Mouse (Mus musculus) heart, embryonic 13.5 days (tissue): Measurements from ENCODE around the gene Alpi. TPM values are rescaled to one million over a fixed set of nuclear protein-coding genes. Genes with fewer than 3 reads are reported as not detected.

Experiments used
- ATAC-seq: fragments of 200-750 bp; cut with Nextera tagmentation; 2 replicates; pipeline ENCODE4 v1.8.0; 2017; ENCODE audit warnings: moderate TSS enrichment; ENCODE audit not compliant: insufficient number of reproducible peaks, low FRiP score, low TSS enrichment; ENCODE audit errors: extremely low read depth
- H3K27ac ChIP-seq: fragments of 300-500 bp; sonication (generic); replicated peaks from 2 replicates; pipeline ENCODE4 v1.5.1; 2015; ENCODE audit warnings: moderate library complexity, mild to moderate bottlenecking, inconsistent platforms
- H3K27me3 ChIP-seq: fragments of 300-500 bp; sonication (generic); replicated peaks from 2 replicates; pipeline ENCODE4 v1.6.1; 2015; ENCODE audit warnings: mild to moderate bottlenecking, inconsistent platforms
- H3K36me3 ChIP-seq: fragments of 300-500 bp; sonication (generic); 2 replicates; pipeline ENCODE4 v1.6.1; 2015; ENCODE audit warnings: mild to moderate bottlenecking, inconsistent platforms
- H3K4me1 ChIP-seq: fragments of 300-500 bp; sonication (generic); 2 replicates; pipeline ENCODE4 v1.6.1; 2015; ENCODE audit warnings: inconsistent platforms
- H3K4me2 ChIP-seq: fragments of 300-500 bp; sonication (generic); 2 replicates; pipeline ENCODE4 v1.6.1; 2015; ENCODE audit warnings: inconsistent platforms, mild to moderate bottlenecking, moderate library complexity
- H3K4me3 ChIP-seq: fragments of 300-500 bp; sonication (generic); 2 replicates; pipeline ENCODE4 v1.5.1; 2015; ENCODE audit warnings: moderate library complexity, mild to moderate bottlenecking, inconsistent platforms
- H3K9ac ChIP-seq: fragments of 300-500 bp; sonication (generic); 2 replicates; pipeline ENCODE4 v1.6.1; 2015; ENCODE audit warnings: inconsistent platforms, mild to moderate bottlenecking, moderate library complexity
- H3K9me3 ChIP-seq: fragments of 300-500 bp; sonication (generic); 2 replicates; pipeline ENCODE4 v1.6.1; 2016; ENCODE audit warnings: inconsistent platforms
- WGBS: fragments of 180-500 bp; shearing (Covaris S2); methylation state at CpG from one replicate; pipeline ENCODE4 v1.1.7; 2015; ENCODE audit warnings: mixed read lengths; 5-methylcytosine and 5-hydroxymethylcytosine counted together
- polyA plus RNA-seq: library from polyadenylated mRNA; unstranded; fragments of >200 nt; fragmentation: Nextera tagmentation; extraction: Ambion mirVana; gene quantifications from 2 replicates; pipeline ENCODE4 v1.2.1, GENCODE M21; 2015

Alpi gene
- not detected in 2 replicates for polyA plus RNA-seq

GRCm38 (mm10) chr1:87101411-87101810, at the start of gene Alpi:
Gene Alpi, minus strand, starts transcription at chr1:87101606.
- Histone ChIP-seq H3K9me3 (no peaks in the 10 kb centered on the region), H3K27me3 (peaks cover 31% of the 10 kb centered on the region), H3K4me2 (no peak within 1 kb of the TSS), H3K9ac (no peak within 1 kb of the TSS), H3K27ac (no peak within 1 kb of the TSS), H3K4me3 (no peak within 1 kb of the TSS), H3K4me1 (peaks cover 5% of the 10 kb centered on the region; the same call in 1 of the 2 replicates), H3K36me3 (no peaks in the 10 kb centered on the region)
- ATAC-seq = no peak
- WGBS = 65% methylated on average over 1 of the region's 1 CpGs

- H3K27me3 ChIP-seq = peaks cover 88% of the 10 kb centered on the region
- no peak overlapping the region for H3K4me2 ChIP-seq
- ATAC-seq = no peak
- 34% methylated on average over 13 of the region's 13 CpGs for WGBS
- no peaks in the 10 kb centered on the region for H3K36me3 ChIP-seq
- H3K4me3 ChIP-seq = no peak overlapping the region
- no peak overlapping the region for H3K9ac ChIP-seq
- H3K27ac ChIP-seq = no peak overlapping the region
- peaks cover 8% of the 10 kb centered on the region for H3K4me1 ChIP-seq
- no peaks in the 10 kb centered on the region for H3K9me3 ChIP-seq
These were observed 48.0 kb upstream of the Alpi start for GRCm38 (mm10) chr1:87149422-87149821.

GRCm38 (mm10) chr1:87143141-87143540, 41.7 kb upstream of the Alpi start:
- no peak overlapping the region for H3K27ac ChIP-seq
- H3K4me1 ChIP-seq = no peaks in the 10 kb centered on the region
- WGBS = 73% methylated on average over 10 of the region's 10 CpGs
- H3K9ac ChIP-seq = no peak overlapping the region
- H3K36me3 ChIP-seq = no peaks in the 10 kb centered on the region
- no peaks in the 10 kb centered on the region for H3K9me3 ChIP-seq
- ATAC-seq = no peak
- H3K4me3 ChIP-seq = no peak overlapping the region
- no peak overlapping the region for H3K4me2 ChIP-seq
- H3K27me3 ChIP-seq = peaks cover 39% of the 10 kb centered on the region

- ATAC-seq = no peak
- WGBS = 59% methylated on average over 9 of the region's 9 CpGs
These were observed 41.0 kb upstream of the Alpi start for GRCm38 (mm10) chr1:87142456-87142855.

DNA sequence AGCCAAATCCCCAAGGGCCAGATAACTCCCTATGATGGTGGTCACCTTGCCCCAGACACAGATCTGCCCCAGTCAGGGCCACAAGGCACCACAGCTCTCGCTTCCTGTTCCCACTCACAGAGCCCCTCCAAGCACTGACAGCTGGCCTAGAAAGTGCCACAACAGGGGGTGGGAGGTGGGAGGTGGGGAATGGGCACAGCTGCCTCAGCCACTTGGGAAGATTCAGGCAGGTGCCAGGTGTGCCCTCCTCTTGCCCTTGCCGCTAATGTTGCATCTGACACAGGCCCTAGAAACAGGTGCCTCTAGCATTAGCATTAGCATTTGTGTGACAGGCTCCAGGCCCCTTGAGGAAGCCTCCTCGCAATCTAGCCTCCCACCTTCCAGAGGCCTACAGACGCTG, 40.1 kb upstream of the Alpi start:
- H3K4me2 ChIP-seq = no peak overlapping the region
- WGBS = 69% methylated on average over 4 of the region's 4 CpGs
- no peaks in the 10 kb centered on the region for H3K4me1 ChIP-seq
- peaks cover 23% of the 10 kb centered on the region for H3K27me3 ChIP-seq
- H3K36me3 ChIP-seq = no peaks in the 10 kb centered on the region
- no peaks in the 10 kb centered on the region for H3K9me3 ChIP-seq
- no peak overlapping the region for H3K27ac ChIP-seq
- ATAC-seq = no peak
- H3K9ac ChIP-seq = no peak overlapping the region
- H3K4me3 ChIP-seq = no peak overlapping the region

More at GRCm38 (mm10) chr1:87142456-87142855, 41.0 kb upstream of the Alpi start:
- H3K36me3 ChIP-seq = no peaks in the 10 kb centered on the region
- H3K27ac ChIP-seq = no peak overlapping the region
- no peak overlapping the region for H3K9ac ChIP-seq
- no peaks in the 10 kb centered on the region for H3K4me1 ChIP-seq
- peaks cover 32% of the 10 kb centered on the region for H3K27me3 ChIP-seq
- no peak overlapping the region for H3K4me2 ChIP-seq
- H3K9me3 ChIP-seq = no peaks in the 10 kb centered on the region
- no peak overlapping the region for H3K4me3 ChIP-seq

- H3K9me3 ChIP-seq = no peaks in the 10 kb centered on the region
- no peak overlapping the region for H3K4me2 ChIP-seq
- peaks cover 5% of the 10 kb centered on the region for H3K4me1 ChIP-seq
- no peak for ATAC-seq
- whole genome bisulfite sequencing = 81% methylated on average over 4 of the region's 4 CpGs
- H3K4me3 ChIP-seq = no peak overlapping the region
- H3K27ac ChIP-seq = no peak overlapping the region
- H3K36me3 ChIP-seq = no peaks in the 10 kb centered on the region
- peaks cover 36% of the 10 kb centered on the region for H3K27me3 ChIP-seq
- H3K9ac ChIP-seq = no peak overlapping the region
These were observed 30.4 kb upstream of the Alpi start for GRCm38 (mm10) chr1:87131803-87132202.

- H3K4me2 ChIP-seq = peak overlapping the region; percentile 62
- ATAC-seq = no peak
- H3K27ac ChIP-seq = no peak overlapping the region
- no peaks in the 10 kb centered on the region for H3K36me3 ChIP-seq
- peaks cover 63% of the 10 kb centered on the region for H3K27me3 ChIP-seq
- H3K4me1 ChIP-seq = peaks cover 5% of the 10 kb centered on the region
- H3K9ac ChIP-seq = 0 out of 2 replicates have a peak overlapping the region, but pooled peaks have one; percentile 40
- peak overlapping the region; percentile 34 for H3K4me3 ChIP-seq
- no peaks in the 10 kb centered on the region for H3K9me3 ChIP-seq
- 5% methylated on average over 43 of the region's 43 CpGs for WGBS
These were observed 26.0 kb upstream of the Alpi start for GRCm38 (mm10) chr1:87127206-87128030.

GRCm38 (mm10) chr1:87124673-87125072, 23.3 kb upstream of the Alpi start, which contains the start of gene Akp3:
Gene Akp3, plus strand, starts transcription at chr1:87124973.
- Histone ChIP-seq H3K9ac (no peak within 1 kb of the TSS), H3K4me2 (no peak within 1 kb of the TSS), H3K27ac (no peak within 1 kb of the TSS), H3K9me3 (no peaks in the 10 kb centered on the region), H3K4me3 (no peak within 1 kb of the TSS), H3K36me3 (no peaks in the 10 kb centered on the region), H3K27me3 (peaks cover 56% of the 10 kb centered on the region), H3K4me1 (peaks cover 5% of the 10 kb centered on the region)
- ATAC-seq = no peak
- 71% methylated on average over 6 of the region's 6 CpGs for WGBS

DNA sequence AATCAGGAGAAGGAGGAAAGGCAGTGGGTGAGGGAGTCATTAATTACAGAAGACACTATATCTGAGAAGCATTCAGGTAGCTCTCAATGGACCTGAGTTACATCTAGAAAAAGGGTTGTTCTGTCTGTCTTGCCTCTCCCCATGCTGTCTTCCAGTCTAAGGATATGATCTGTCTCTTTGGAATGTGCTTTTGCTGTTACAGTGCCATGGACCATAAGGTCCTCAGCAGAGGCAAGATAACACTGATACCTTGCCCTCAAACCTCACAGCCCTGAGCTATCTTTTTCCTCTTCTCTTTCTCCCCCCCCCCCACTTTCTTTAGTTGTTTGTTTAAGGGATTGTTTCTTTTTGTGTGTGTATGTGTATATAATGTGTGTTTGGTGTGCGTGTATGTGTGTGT, 13.4 kb upstream of the Alpi start:
- 62% methylated on average over 1 of the region's 1 CpGs for WGBS
- Histone ChIP-seq H3K4me3 (no peak overlapping the region), H3K4me2 (no peak overlapping the region), H3K4me1 (0 out of 2 replicates have a peak, but pooled peaks cover 3% of the 10 kb centered on the region), H3K9me3 (no peaks in the 10 kb centered on the region), H3K27me3 (no peaks in the 10 kb centered on the region), H3K9ac (no peak overlapping the region), H3K27ac (no peak overlapping the region), H3K36me3 (no peaks in the 10 kb centered on the region)
- no peak for ATAC-seq

GRCm38 (mm10) chr1:87111719-87112354, 10.4 kb upstream of the Alpi start:
- no peak for ATAC-seq
- H3K27ac ChIP-seq = no peak overlapping the region
- 36% methylated on average over 9 of the region's 9 CpGs for WGBS
- no peaks in the 10 kb centered on the region for H3K27me3 ChIP-seq
- no peak overlapping the region for H3K4me2 ChIP-seq
- H3K36me3 ChIP-seq = no peaks in the 10 kb centered on the region
- no peak overlapping the region for H3K9ac ChIP-seq
- H3K4me3 ChIP-seq = no peak overlapping the region
- H3K4me1 ChIP-seq = 0 out of 2 replicates have a peak, but pooled peaks cover 3% of the 10 kb centered on the region
- H3K9me3 ChIP-seq = no peaks in the 10 kb centered on the region

DNA sequence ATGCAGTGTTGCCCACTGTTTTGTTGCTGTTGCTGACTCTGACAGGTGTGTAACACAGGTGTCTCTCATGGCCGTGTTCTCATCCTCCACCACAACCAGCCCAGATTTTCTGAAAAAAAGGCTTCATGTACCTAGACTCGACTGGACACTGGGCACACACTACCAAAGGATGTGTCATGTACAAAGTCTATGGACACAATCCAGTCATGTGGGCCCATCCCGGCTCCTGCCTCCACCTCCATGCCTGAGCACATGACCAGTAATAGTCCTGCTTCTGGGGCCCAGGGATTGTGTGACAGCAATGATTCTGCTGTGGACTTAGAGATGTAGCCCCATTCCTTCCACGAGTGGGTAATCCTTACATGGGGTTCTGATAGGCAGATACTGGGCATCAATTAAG, 7.2 kb upstream of the Alpi start:
- no peak overlapping the region for H3K27ac ChIP-seq
- no peaks in the 10 kb centered on the region for H3K27me3 ChIP-seq
- 72% methylated on average over 4 of the region's 4 CpGs for WGBS
- no peak overlapping the region for H3K9ac ChIP-seq
- H3K36me3 ChIP-seq = no peaks in the 10 kb centered on the region
- H3K4me1 ChIP-seq = no peaks in the 10 kb centered on the region
- no peaks in the 10 kb centered on the region for H3K9me3 ChIP-seq
- no peak overlapping the region for H3K4me3 ChIP-seq
- no peak for ATAC-seq
- H3K4me2 ChIP-seq = no peak overlapping the region
